Mouse (Mus musculus): ENCODE results near the gene Tube1. TPM values are rescaled to one million over a fixed set of nuclear protein-coding genes. Genes with fewer than 3 reads are reported as not detected.

Gene Tube1
- polyA plus RNA-seq, 1 experiment from 2014 or later = 15.6 TPM

- 26% methylated on average over 9 of the region's 9 CpGs for WGBS
- H3K4me3 ChIP-seq (replicated peaks) = peak overlapping the region; percentile 25
- H3K27ac ChIP-seq (replicated peaks) = peak overlapping the region; percentile 80
- no peak overlapping the region for H3K9ac ChIP-seq
- H3K9me3 ChIP-seq (replicated peaks) = no peaks in the 10 kb centered on the region
- ATAC-seq (ENCODE audit: insufficient number of reproducible peaks, low FRiP score, low TSS enrichment, low read depth) = peak; percentile 35
- H3K27me3 ChIP-seq = no peaks in the 10 kb centered on the region
- peak overlapping the region; percentile 84 for H3K4me2 ChIP-seq (replicated peaks)
- peaks cover 51% of the 10 kb centered on the region for H3K4me1 ChIP-seq
- H3K36me3 ChIP-seq = no peaks in the 10 kb centered on the region
These were observed 35.9 kb downstream of the Tube1 start for GRCm38 (mm10) chr10:39169642-39170041.

- Histone ChIP-seq H3K36me3 (no peaks in the 10 kb centered on the region), H3K27me3 (no peaks in the 10 kb centered on the region), H3K4me3 (replicated peaks) (peak overlapping the region; percentile 25), H3K9me3 (replicated peaks) (no peaks in the 10 kb centered on the region), H3K27ac (replicated peaks) (peak overlapping the region; percentile 80), H3K9ac (no peak overlapping the region), H3K4me2 (replicated peaks) (peak overlapping the region; percentile 84), H3K4me1 (peaks cover 50% of the 10 kb centered on the region)
- no peak for ATAC-seq (ENCODE audit: insufficient number of reproducible peaks, low FRiP score, low TSS enrichment, low read depth)
- WGBS = 5% methylated on average over 8 of the region's 8 CpGs
These were observed 36.4 kb downstream of the Tube1 start for GRCm38 (mm10) chr10:39170181-39170580.

- Histone ChIP-seq H3K27ac (replicated peaks) (no peak overlapping the region), H3K4me3 (replicated peaks) (no peak overlapping the region), H3K27me3 (no peaks in the 10 kb centered on the region), H3K9me3 (replicated peaks) (no peaks in the 10 kb centered on the region), H3K9ac (no peak overlapping the region), H3K36me3 (no peaks in the 10 kb centered on the region), H3K4me2 (replicated peaks) (peak overlapping the region; percentile 84; the same call in 1 of the 2 replicates), H3K4me1 (peaks cover 46% of the 10 kb centered on the region)
- WGBS = 9% methylated on average over 6 of the region's 6 CpGs
- ATAC-seq (ENCODE audit: insufficient number of reproducible peaks, low FRiP score, low TSS enrichment, low read depth) = no peak
These were observed 36.9 kb downstream of the Tube1 start for GRCm38 (mm10) chr10:39170706-39171105.

- Histone ChIP-seq H3K4me3 (replicated peaks) (peak overlapping the region; percentile 51), H3K27ac (replicated peaks) (peak overlapping the region; percentile 92), H3K9me3 (replicated peaks) (no peaks in the 10 kb centered on the region), H3K4me1 (peaks cover 46% of the 10 kb centered on the region), H3K4me2 (replicated peaks) (peak overlapping the region; percentile 84), H3K27me3 (no peaks in the 10 kb centered on the region), H3K36me3 (no peaks in the 10 kb centered on the region), H3K9ac (0 out of 2 replicates have a peak overlapping the region, but pooled peaks have one; percentile 12)
- ATAC-seq (ENCODE audit: insufficient number of reproducible peaks, low FRiP score, low TSS enrichment, low read depth) = peak; percentile 86
- WGBS = 1% methylated on average over 19 of the region's 19 CpGs
These were observed 37.4 kb downstream of the Tube1 start for GRCm38 (mm10) chr10:39171134-39171533.

- peak; percentile 66 for ATAC-seq (ENCODE audit: insufficient number of reproducible peaks, low FRiP score, low TSS enrichment, low read depth)
- Histone ChIP-seq H3K9me3 (replicated peaks) (no peaks in the 10 kb centered on the region), H3K27ac (replicated peaks) (peak overlapping the region; percentile 92), H3K4me3 (replicated peaks) (peak overlapping the region; percentile 51), H3K9ac (0 out of 2 replicates have a peak overlapping the region, but pooled peaks have one; percentile 12), H3K4me1 (peaks cover 39% of the 10 kb centered on the region), H3K4me2 (replicated peaks) (peak overlapping the region; percentile 84), H3K27me3 (no peaks in the 10 kb centered on the region), H3K36me3 (no peaks in the 10 kb centered on the region)
- WGBS = 14% methylated on average over 26 of the region's 26 CpGs
These were observed 38.1 kb downstream of the Tube1 start for GRCm38 (mm10) chr10:39171603-39172539.

GRCm38 (mm10) chr10:39172540-39172931 is 38.8 kb downstream of the Tube1 start:
- Histone ChIP-seq H3K9me3 (replicated peaks) (no peaks in the 10 kb centered on the region), H3K4me3 (replicated peaks) (no peak overlapping the region), H3K27me3 (no peaks in the 10 kb centered on the region), H3K36me3 (no peaks in the 10 kb centered on the region), H3K9ac (no peak overlapping the region), H3K4me2 (replicated peaks) (peak overlapping the region; percentile 84), H3K27ac (replicated peaks) (peak overlapping the region; percentile 92), H3K4me1 (peaks cover 38% of the 10 kb centered on the region)
- WGBS = 66% methylated on average over 6 of the region's 6 CpGs
- no peak for ATAC-seq (ENCODE audit: insufficient number of reproducible peaks, low FRiP score, low TSS enrichment, low read depth)

- H3K4me2 ChIP-seq (replicated peaks) = peak overlapping the region; percentile 39
- no peak for ATAC-seq (ENCODE audit: insufficient number of reproducible peaks, low FRiP score, low TSS enrichment, low read depth)
- H3K9me3 ChIP-seq (replicated peaks) = no peaks in the 10 kb centered on the region
- no peak overlapping the region; the same call in 1 of the 2 replicates for H3K4me3 ChIP-seq (replicated peaks)
- H3K27me3 ChIP-seq = no peaks in the 10 kb centered on the region
- 25% methylated on average over 13 of the region's 13 CpGs for WGBS
- H3K36me3 ChIP-seq = no peaks in the 10 kb centered on the region
- peaks cover 38% of the 10 kb centered on the region for H3K4me1 ChIP-seq
- H3K9ac ChIP-seq = no peak overlapping the region
- H3K27ac ChIP-seq (replicated peaks) = peak overlapping the region; percentile 92
These were observed 39.3 kb downstream of the Tube1 start for GRCm38 (mm10) chr10:39173077-39173476.

- no peaks in the 10 kb centered on the region for H3K27me3 ChIP-seq
- WGBS = 78% methylated on average over 5 of the region's 5 CpGs
- no peak for ATAC-seq (ENCODE audit: insufficient number of reproducible peaks, low FRiP score, low TSS enrichment, low read depth)
- H3K4me1 ChIP-seq = peaks cover 18% of the 10 kb centered on the region
- no peak overlapping the region for H3K27ac ChIP-seq (replicated peaks)
- H3K9ac ChIP-seq = no peak overlapping the region
- H3K36me3 ChIP-seq = no peaks in the 10 kb centered on the region
- no peaks in the 10 kb centered on the region for H3K9me3 ChIP-seq (replicated peaks)
- H3K4me2 ChIP-seq (replicated peaks) = no peak overlapping the region
- H3K4me3 ChIP-seq (replicated peaks) = no peak overlapping the region
These were observed 43.2 kb downstream of the Tube1 start for GRCm38 (mm10) chr10:39176981-39177380.

- H3K4me1 ChIP-seq = peaks cover 17% of the 10 kb centered on the region
- H3K27me3 ChIP-seq = no peaks in the 10 kb centered on the region
- ATAC-seq (ENCODE audit: insufficient number of reproducible peaks, low FRiP score, low TSS enrichment, low read depth) = no peak; the same call in 1 of the 2 replicates
- H3K4me2 ChIP-seq (replicated peaks) = no peak overlapping the region
- 72% methylated on average over 8 of the region's 8 CpGs for WGBS
- no peaks in the 10 kb centered on the region for H3K9me3 ChIP-seq (replicated peaks)
- no peak overlapping the region for H3K9ac ChIP-seq
- no peaks in the 10 kb centered on the region for H3K36me3 ChIP-seq
- H3K27ac ChIP-seq (replicated peaks) = peak overlapping the region; percentile 51
- H3K4me3 ChIP-seq (replicated peaks) = no peak overlapping the region
These were observed 51.2 kb downstream of the Tube1 start for GRCm38 (mm10) chr10:39184864-39185544.

- WGBS = 68% methylated on average over 4 of the region's 4 CpGs
- no peaks in the 10 kb centered on the region for H3K27me3 ChIP-seq
- no peak overlapping the region for H3K4me3 ChIP-seq (replicated peaks)
- peak overlapping the region; percentile 51 for H3K27ac ChIP-seq (replicated peaks)
- H3K9ac ChIP-seq = no peak overlapping the region
- H3K36me3 ChIP-seq = no peaks in the 10 kb centered on the region
- H3K4me1 ChIP-seq = peaks cover 17% of the 10 kb centered on the region
- H3K4me2 ChIP-seq (replicated peaks) = no peak overlapping the region
- H3K9me3 ChIP-seq (replicated peaks) = no peaks in the 10 kb centered on the region
- no peak for ATAC-seq (ENCODE audit: insufficient number of reproducible peaks, low FRiP score, low TSS enrichment, low read depth)
These were observed 51.8 kb downstream of the Tube1 start for GRCm38 (mm10) chr10:39185545-39185906.

GRCm38 (mm10) chr10:39192673-39193072 is 58.9 kb downstream of the Tube1 start:
- no peak overlapping the region for H3K4me3 ChIP-seq (replicated peaks)
- no peaks in the 10 kb centered on the region for H3K27me3 ChIP-seq
- ATAC-seq (ENCODE audit: insufficient number of reproducible peaks, low FRiP score, low TSS enrichment, low read depth) = no peak
- WGBS = 88% methylated on average over 3 of the region's 3 CpGs
- H3K9me3 ChIP-seq (replicated peaks) = no peaks in the 10 kb centered on the region
- no peak overlapping the region for H3K4me2 ChIP-seq (replicated peaks)
- no peaks in the 10 kb centered on the region for H3K36me3 ChIP-seq
- no peak overlapping the region for H3K9ac ChIP-seq
- no peak overlapping the region for H3K27ac ChIP-seq (replicated peaks)
- H3K4me1 ChIP-seq = no peaks in the 10 kb centered on the region

Measured in embryonic facial prominence, embryonic 15.5 days (tissue).